Mouse (Mus musculus): ENCODE data around the gene Notch2. TPM values are rescaled to one million over a fixed set of nuclear protein-coding genes. Genes with fewer than 3 reads are reported as not detected.

Gene Notch2
- polyA plus RNA-seq, 1 experiment = 14.5 TPM

DNA sequence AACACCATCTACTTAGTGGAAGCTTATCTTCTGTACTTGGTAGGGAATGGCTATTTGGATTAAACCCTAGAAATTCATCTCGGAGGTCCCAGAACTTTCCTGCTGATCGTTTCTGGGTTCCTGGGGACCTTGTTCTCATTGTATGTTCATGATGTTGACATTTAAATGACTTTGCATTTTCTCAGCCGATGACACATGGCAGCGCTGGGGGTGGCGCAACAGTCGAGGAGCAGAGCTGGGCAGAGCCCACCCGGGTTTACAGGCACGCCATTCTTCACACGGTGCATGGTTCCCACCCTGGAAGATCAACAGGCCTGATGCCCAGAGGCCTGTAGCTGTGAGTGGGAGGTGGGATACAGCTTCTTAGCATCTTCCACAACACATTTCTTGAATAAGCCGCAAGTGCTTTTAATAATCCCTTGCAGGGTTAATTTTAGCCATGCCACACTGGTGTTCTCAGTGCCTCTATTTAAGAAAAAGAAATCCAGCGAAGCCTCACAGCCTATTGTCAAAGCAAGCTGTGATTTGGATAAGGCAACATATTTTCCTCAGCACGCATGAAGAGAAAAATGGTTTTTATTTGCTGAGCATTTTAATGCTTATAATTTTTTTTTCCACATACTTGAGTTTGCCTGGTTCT, 54.6 kb downstream of the Notch2 start:
- no peak for DNase-seq (ENCODE audit: extremely low spot score in 1 of 2, low spot score in 1 of 2)

DNA sequence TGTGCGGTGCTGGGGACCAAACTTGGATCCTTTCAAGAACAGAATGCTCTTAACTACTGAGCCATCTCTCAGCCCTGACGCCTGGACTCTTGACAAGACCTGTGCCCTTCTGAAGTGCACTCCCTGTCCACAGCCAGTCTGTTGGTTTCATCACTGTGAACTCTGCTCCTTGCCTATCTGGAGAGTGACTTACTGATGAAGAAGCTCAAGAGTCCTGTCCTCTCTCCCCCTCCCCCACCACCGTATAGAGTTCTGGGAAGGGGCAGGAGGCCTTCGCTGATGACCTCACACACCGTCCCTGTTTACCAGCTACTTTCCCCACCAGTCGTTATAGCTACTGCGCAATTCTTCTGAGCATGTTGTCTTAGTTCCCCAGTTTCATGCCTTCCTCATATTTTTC, 55.8 kb downstream of the Notch2 start:
- DNase-seq (ENCODE audit: extremely low spot score in 1 of 2, low spot score in 1 of 2) = no peak

- DNase-seq (ENCODE audit: extremely low spot score in 1 of 2, low spot score in 1 of 2) = no peak
Measured at GRCm38 (mm10) chr3:98069856-98070255, 56.5 kb downstream of the Notch2 start.

DNA sequence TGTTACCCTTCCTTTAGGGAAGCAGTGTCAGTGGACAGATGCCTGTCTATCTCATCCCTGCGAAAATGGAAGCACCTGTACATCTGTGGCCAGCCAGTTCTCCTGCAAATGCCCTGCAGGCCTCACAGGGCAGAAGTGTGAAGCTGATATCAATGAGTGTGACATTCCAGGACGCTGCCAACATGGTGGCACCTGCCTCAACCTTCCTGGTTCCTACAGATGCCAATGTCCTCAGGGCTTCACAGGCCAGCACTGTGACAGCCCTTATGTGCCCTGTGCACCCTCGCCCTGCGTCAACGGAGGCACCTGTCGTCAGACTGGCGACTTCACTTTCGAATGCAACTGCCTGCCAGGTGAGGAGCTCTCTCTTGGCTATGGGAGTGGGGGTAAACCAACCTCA, 59.2 kb downstream of the Notch2 start:
- DNase-seq (ENCODE audit: extremely low spot score in 1 of 2, low spot score in 1 of 2) = no peak

- DNase-seq (ENCODE audit: extremely low spot score in 1 of 2, low spot score in 1 of 2) = no peak
Measured at GRCm38 (mm10) chr3:98073545-98073944, 60.2 kb downstream of the Notch2 start.

DNA sequence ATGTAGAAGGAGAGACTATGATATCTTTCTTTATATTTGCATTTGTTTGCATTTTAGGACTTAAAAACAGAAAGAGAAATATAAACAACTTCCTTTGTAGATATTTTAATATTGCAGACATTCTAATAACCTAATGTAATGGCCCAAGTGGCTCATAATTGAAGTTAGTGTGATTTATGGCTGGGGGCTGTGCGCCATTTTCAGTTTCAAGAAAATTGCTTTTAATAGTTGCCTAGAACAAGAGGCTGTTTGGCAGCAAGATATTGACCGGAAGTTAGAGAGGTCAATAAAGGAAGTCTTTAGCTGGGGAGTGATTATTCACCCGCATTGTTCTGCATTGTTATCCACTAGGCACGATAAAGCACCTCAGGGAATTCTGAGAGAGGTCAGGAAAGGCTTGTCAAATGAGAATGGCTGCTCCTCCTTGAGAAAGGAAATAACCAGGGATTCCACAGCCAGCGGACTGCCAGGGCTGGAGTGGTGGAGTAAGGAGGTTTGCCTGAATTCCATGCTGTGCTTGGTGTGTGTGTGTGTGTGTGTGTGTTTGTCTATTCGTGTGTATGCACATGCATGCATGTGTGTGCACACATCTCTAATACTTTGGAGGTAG, 61.4 kb downstream of the Notch2 start:
- no peak for DNase-seq (ENCODE audit: extremely low spot score in 1 of 2, low spot score in 1 of 2)

- DNase-seq (ENCODE audit: extremely low spot score in 1 of 2, low spot score in 1 of 2) = no peak
Measured at GRCm38 (mm10) chr3:98077866-98078265, 64.5 kb downstream of the Notch2 start.

DNA sequence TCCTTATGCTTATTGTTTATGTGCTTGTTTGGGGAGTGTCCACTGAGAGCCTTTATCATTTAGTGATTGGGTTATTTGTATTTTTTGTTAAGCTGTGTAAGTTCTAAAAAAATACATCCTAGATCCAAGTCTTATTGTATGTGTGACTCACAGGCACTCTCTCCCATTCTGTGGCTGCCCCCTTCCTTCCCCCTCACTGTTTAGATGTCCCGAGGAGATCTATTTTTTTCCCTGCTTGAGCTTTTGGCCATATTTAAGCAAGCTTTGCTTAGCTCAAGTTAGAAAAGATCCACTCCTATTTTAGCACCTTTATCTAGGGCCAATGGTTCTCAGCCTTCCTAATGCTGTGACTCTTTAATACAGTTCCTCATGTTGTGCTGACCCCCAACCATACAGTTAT, 65.5 kb downstream of the Notch2 start:
- DNase-seq (ENCODE audit: extremely low spot score in 1 of 2, low spot score in 1 of 2) = no peak

- DNase-seq (ENCODE audit: extremely low spot score in 1 of 2, low spot score in 1 of 2) = no peak
Measured at GRCm38 (mm10) chr3:98079601-98080215, 66.4 kb downstream of the Notch2 start.

- DNase-seq (ENCODE audit: extremely low spot score in 1 of 2, low spot score in 1 of 2) = no peak
Measured at GRCm38 (mm10) chr3:98080630-98081029, 67.3 kb downstream of the Notch2 start.

DNA sequence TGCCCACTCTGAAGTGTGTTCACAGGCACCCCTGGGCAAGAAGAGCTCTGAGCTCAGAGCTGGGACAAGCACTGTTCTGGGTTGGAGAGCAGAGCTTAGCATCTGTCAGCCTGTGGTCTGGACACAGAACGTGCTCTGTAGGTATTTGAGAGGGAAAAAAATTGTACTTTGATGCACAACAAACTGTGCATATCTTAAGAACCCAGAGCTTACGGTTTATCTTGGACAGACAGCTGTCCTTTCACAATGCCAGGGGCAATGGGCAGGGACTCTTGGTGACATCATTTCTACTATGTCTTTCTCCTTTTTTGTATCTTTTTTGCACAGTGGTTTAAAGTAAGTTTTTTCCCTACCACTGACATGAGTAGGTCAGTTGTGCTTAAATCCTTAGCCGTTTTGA, 68.9 kb downstream of the Notch2 start:
- no peak for DNase-seq (ENCODE audit: extremely low spot score in 1 of 2, low spot score in 1 of 2)

DNA sequence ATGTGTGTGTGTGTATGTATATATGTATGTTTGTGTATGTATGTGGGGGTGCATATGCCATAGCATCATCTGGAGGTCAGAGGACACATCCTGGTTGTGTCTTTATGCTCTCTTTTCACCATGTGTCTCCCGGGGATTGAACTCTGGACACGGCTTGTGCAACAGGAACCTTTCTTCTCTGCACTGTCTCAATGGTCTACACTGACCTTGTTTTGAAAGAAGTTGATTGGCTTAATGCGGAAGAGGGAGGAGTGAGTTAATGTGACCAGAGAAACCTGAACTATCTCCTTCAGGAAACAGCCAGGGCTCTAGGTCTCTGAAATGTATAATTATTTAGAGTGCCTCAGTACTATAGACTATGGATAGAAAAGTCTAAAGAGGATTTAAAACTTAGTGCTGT, 69.6 kb downstream of the Notch2 start:
- DNase-seq (ENCODE audit: extremely low spot score in 1 of 2, low spot score in 1 of 2) = no peak

GRCm38 (mm10) chr3:98084061-98084655, 70.8 kb downstream of the Notch2 start:
- DNase-seq (ENCODE audit: extremely low spot score in 1 of 2, low spot score in 1 of 2) = no peak

DNA sequence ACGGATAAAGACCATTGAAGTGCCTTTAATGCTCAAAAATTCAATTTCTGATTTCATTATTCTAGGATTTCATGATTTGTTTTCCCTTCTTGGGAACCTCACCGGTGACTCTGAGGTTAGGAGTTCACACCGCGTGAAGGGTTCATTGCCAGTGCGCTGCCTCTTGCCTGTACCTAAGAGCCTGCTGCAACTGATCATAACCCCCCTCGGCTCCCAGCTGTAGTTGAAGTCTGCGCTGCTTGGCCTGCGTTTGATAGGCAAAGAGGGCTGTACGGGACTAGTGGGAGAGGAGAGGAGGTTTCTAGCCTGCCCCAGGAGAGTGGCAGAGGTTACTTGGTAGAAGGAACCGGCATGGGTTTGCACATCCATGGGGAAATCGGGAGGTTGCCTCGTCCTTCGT, 71.5 kb downstream of the Notch2 start:
- DNase-seq (ENCODE audit: extremely low spot score in 1 of 2, low spot score in 1 of 2) = no peak

GRCm38 (mm10) chr3:98085812-98086268, 72.5 kb downstream of the Notch2 start:
- no peak for DNase-seq (ENCODE audit: extremely low spot score in 1 of 2, low spot score in 1 of 2)

GRCm38 (mm10) chr3:98086441-98086840, 73.1 kb downstream of the Notch2 start:
- no peak for DNase-seq (ENCODE audit: extremely low spot score in 1 of 2, low spot score in 1 of 2)

- no peak for DNase-seq (ENCODE audit: extremely low spot score in 1 of 2, low spot score in 1 of 2)
Measured at GRCm38 (mm10) chr3:98086860-98087259, 73.5 kb downstream of the Notch2 start.

DNA sequence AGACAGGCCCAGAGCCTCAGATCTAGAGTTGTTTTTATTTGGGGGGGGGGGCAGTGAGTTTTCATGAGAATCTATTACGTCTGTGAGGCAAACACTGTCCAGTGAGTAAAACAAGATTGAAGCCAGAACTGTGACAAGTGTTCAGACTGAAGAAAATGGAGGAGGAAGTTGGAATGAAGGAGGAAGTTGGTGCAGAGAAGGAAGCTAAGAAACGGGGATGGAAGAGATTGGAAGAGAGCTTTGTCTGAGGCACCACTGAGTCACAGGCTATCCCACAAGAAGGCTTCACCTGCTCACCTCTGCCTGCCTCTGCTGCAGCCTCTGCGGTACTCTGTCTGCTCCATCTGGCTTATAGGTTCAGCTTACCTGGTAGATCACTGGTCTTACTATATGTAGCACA, 74.2 kb downstream of the Notch2 start:
- DNase-seq (ENCODE audit: extremely low spot score in 1 of 2, low spot score in 1 of 2) = no peak

- DNase-seq (ENCODE audit: extremely low spot score in 1 of 2, low spot score in 1 of 2) = no peak
Measured at GRCm38 (mm10) chr3:98089702-98090101, 76.4 kb downstream of the Notch2 start.

GRCm38 (mm10) chr3:98090129-98090528, 76.8 kb downstream of the Notch2 start:
- no peak for DNase-seq (ENCODE audit: extremely low spot score in 1 of 2, low spot score in 1 of 2)

DNA sequence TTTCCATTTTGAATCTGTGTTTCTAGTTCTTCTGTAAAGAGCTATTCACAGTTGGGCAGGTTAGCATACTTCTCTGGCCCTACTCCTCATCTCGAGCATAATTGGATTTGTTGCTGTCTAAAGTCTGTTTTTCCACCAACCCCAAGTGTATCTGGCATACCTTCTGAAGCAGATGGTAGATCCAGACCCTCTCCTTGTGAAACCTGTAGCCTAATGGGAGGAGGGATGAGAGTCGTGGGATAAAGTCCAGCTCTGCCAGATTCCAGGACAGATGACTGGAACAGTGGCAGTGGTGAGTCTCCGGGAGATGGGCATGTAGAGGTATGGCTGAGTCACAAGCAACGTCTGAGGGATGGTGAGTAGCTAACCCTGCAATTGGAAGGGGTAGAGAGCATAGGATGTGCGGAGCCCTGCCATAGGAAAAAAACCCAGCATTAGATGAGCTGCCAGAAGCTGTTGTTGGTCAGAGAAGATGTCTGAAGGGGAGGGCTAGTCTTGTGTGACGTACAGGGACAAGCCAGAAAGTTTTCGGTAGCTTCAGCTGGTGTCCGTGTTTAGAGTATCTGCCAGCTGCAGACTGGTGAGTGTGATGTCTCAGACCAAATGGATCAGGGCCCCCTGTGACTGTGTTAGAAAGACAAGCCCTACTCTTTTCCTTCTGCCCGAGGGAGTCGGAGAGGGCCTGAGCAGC, 79.5 kb downstream of the Notch2 start:
- DNase-seq (ENCODE audit: extremely low spot score in 1 of 2, low spot score in 1 of 2) = no peak

All from frontal cortex, adult 2 months (tissue).